Mouse (Mus musculus) intestine, embryonic 14.5 days (tissue): ENCODE measurements around the gene Ryr1. TPM values are rescaled to one million over a fixed set of nuclear protein-coding genes. Genes with fewer than 3 reads are reported as not detected.

Source experiments
- ATAC-seq: fragments of 200-750 bp; cut with Nextera tagmentation; replicated peaks from 2 replicates; pipeline ENCODE4 v1.8.0; 2017; ENCODE audit warnings: low read depth, moderate number of reproducible peaks, moderate TSS enrichment, moderate library complexity; ENCODE audit not compliant: low FRiP score, low TSS enrichment
- DNase-seq: peaks from one replicate; pipeline ENCODE4 v3.0.0-alpha.2; 2018; ENCODE audit warnings: low spot score
- H3K27ac ChIP-seq: fragments of 300-500 bp; sonication (generic); 2 replicates; pipeline ENCODE4 v1.5.1; 2014; ENCODE audit warnings: low read depth, mild to moderate bottlenecking, control low read depth
- H3K27me3 ChIP-seq: fragments of 300-500 bp; sonication (generic); replicated peaks from 2 replicates; pipeline ENCODE4 v1.6.1; 2014; ENCODE audit warnings: low read length, control low read depth; ENCODE audit not compliant: control insufficient read depth, insufficient read depth
- H3K36me3 ChIP-seq: fragments of 300-500 bp; sonication (generic); 2 replicates; pipeline ENCODE4 v1.6.1; 2014; ENCODE audit warnings: low read length, control low read depth; ENCODE audit not compliant: control insufficient read depth, insufficient read depth
- H3K4me1 ChIP-seq: fragments of 300-500 bp; sonication (generic); replicated peaks from 2 replicates; pipeline ENCODE4 v1.6.1; 2014; ENCODE audit warnings: low read length, control low read depth, mixed read lengths; ENCODE audit not compliant: control insufficient read depth, insufficient read depth
- H3K4me2 ChIP-seq: fragments of 300-500 bp; sonication (generic); 2 replicates; pipeline ENCODE4 v1.6.1; 2014; ENCODE audit warnings: low read length
- H3K4me3 ChIP-seq: fragments of 300-500 bp; sonication (generic); 2 replicates; pipeline ENCODE4 v1.5.1; 2014; ENCODE audit warnings: low read depth, low read length, control low read depth, mixed read lengths
- H3K9ac ChIP-seq: fragments of 300-500 bp; sonication (generic); 2 replicates; pipeline ENCODE4 v1.6.1; 2014; ENCODE audit warnings: mild to moderate bottlenecking, low read length
- H3K9me3 ChIP-seq: fragments of 300-500 bp; sonication (generic); 2 replicates; pipeline ENCODE4 v1.6.1; 2016; ENCODE audit warnings: low read length, control low read depth; ENCODE audit not compliant: control insufficient read depth
- WGBS: fragments of 180-500 bp; shearing (Covaris S2); extraction: QIAGEN DNeasy Blood & Tissue Kit; methylation state at CpG from one replicate; pipeline ENCODE4 v1.1.7; 2014; 5-methylcytosine and 5-hydroxymethylcytosine counted together
- polyA plus RNA-seq: library from polyadenylated mRNA; unstranded; fragments of >200 nt; fragmentation: Nextera tagmentation; extraction: Ambion mirVana; gene quantifications from 2 replicates; pipeline ENCODE4 v1.2.1, GENCODE M21; 2014

The Ryr1 gene
- polyA plus RNA-seq, 1 experiment from 2014 or later, result 0.80 TPM

DNA sequence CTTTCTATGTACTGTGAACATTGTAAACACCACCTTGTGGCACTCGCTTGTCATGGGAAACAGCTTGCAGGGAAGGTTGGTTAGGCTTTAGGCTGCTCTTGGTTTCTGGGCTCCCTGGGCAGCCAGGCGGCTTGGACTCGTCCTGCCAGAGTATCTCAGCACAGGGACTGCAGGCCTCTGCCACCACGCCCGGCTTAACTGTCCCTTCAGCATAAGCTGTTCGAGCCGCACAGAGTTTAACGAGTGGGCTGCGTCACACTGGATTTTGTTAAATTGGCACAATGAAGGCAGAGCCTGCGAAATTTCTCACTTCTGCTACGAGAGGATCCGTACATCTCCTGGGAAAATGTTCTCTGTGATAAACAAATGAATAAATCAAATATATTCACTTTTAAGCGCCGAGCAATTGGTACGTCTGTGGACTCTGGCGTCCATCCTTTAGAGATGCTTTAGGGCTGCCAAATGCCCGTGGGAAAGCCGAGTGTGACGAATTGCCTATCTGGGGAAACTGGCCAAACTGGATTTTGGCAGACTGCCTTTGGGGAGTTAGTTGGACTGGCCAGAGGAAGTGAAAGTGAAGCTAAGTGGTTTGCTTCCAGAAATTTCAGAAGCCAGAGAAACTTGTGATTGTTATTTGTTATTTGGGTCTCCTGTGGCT lies 81.8 kb downstream of the Ryr1 start:
- DNase-seq (peak; percentile 85), ATAC-seq (0 out of 2 replicates have a peak, but pooled peaks have one; percentile 24)
- Histone ChIP-seq H3K36me3 (no peaks in the 10 kb centered on the region), H3K9ac (no peak overlapping the region), H3K9me3 (peaks cover 1% of the 10 kb centered on the region; the same call in 1 of the 2 replicates), H3K27ac (peak overlapping the region; percentile 39), H3K4me1 (peaks cover 26% of the 10 kb centered on the region), H3K4me3 (no peak overlapping the region), H3K4me2 (peak overlapping the region; percentile 33), H3K27me3 (no peaks in the 10 kb centered on the region)
- WGBS, result 30% methylated on average over 19 of the region's 19 CpGs

- Histone ChIP-seq H3K9ac (no peak overlapping the region), H3K4me2 (peak overlapping the region; percentile 67; the same call in 1 of the 2 replicates), H3K4me3 (no peak overlapping the region), H3K9me3 (no peaks in the 10 kb centered on the region), H3K36me3 (no peaks in the 10 kb centered on the region), H3K27ac (no peak overlapping the region), H3K4me1 (peaks cover 21% of the 10 kb centered on the region), H3K27me3 (no peaks in the 10 kb centered on the region)
- DNase-seq (no peak), ATAC-seq (no peak)
- WGBS, result 84% methylated on average over 5 of the region's 5 CpGs
Measured at GRCm38 (mm10) chr7:29041194-29041593, 83.8 kb downstream of the Ryr1 start.

GRCm38 (mm10) chr7:29039985-29040661 lies 84.9 kb downstream of the Ryr1 start:
- no peaks in the 10 kb centered on the region for H3K9me3 ChIP-seq
- H3K36me3 ChIP-seq, result no peaks in the 10 kb centered on the region
- no peaks in the 10 kb centered on the region for H3K27me3 ChIP-seq
- H3K4me1 ChIP-seq, result peaks cover 20% of the 10 kb centered on the region
- peak; percentile 26 for ATAC-seq
- peak overlapping the region; percentile 67 for H3K4me2 ChIP-seq
- peak overlapping the region; percentile 45 for H3K9ac ChIP-seq
- under 1% methylated on average over 26 of the region's 26 CpGs for WGBS
- peak; percentile 81 for DNase-seq
- peak overlapping the region; percentile 43 for H3K27ac ChIP-seq
- peak overlapping the region; percentile 43 for H3K4me3 ChIP-seq

DNA sequence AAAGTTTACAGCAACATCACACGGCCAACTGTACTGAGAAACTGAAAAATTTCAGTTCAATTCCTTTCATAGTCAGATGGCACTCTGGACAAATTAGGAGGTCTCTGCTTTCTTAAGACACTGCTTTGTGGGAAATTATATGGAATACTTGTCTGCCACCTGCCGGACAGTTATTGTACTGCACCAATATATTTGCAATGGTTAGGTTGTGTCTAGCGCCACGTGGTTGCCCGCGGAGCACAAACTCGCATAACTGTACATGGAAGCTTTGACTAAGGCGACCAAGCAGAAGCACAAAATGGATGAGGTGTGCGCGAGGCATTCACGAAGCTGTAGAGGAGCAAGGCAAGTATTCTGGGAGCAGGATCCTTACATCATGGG lies 85.4 kb downstream of the Ryr1 start:
- ATAC-seq, result peak; percentile 51
- Histone ChIP-seq H3K9ac (peak overlapping the region; percentile 45), H3K4me2 (peak overlapping the region; percentile 67), H3K4me1 (peaks cover 20% of the 10 kb centered on the region), H3K9me3 (no peaks in the 10 kb centered on the region), H3K36me3 (no peaks in the 10 kb centered on the region), H3K4me3 (peak overlapping the region; percentile 43), H3K27ac (peak overlapping the region; percentile 43; the same call in 1 of the 2 replicates), H3K27me3 (no peaks in the 10 kb centered on the region)
- DNase-seq, result peak; percentile 98
- WGBS, result 1% methylated on average over 11 of the region's 11 CpGs

DNA sequence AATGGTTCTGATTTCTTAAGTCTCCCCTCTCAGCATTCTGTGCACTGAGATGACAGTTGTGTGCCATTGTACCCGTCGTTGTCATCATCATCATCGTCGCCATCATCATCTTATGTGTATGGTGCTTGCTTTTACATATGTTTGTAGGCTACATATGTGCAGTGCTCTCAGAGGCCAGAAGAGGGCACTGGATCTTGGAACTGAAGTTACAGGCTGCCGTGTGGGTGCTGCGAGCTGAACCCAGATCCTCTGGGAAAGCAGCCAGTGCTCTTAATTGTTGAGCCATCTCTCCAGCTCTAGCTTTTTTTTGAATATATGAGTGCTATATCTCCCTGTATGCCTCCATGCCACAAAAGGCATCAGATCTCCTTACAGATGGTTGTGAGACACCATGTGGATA lies 87.7 kb downstream of the Ryr1 start:
- no peaks in the 10 kb centered on the region for H3K27me3 ChIP-seq
- no peak overlapping the region for H3K4me2 ChIP-seq
- 0 out of 2 replicates have a peak, but pooled peaks cover 8% of the 10 kb centered on the region for H3K4me1 ChIP-seq
- H3K9me3 ChIP-seq, result no peaks in the 10 kb centered on the region
- H3K36me3 ChIP-seq, result no peaks in the 10 kb centered on the region
- WGBS, result 86% methylated on average over 6 of the region's 6 CpGs
- H3K4me3 ChIP-seq, result no peak overlapping the region
- ATAC-seq, result no peak
- H3K27ac ChIP-seq, result no peak overlapping the region
- no peak overlapping the region for H3K9ac ChIP-seq
- no peak for DNase-seq

DNA sequence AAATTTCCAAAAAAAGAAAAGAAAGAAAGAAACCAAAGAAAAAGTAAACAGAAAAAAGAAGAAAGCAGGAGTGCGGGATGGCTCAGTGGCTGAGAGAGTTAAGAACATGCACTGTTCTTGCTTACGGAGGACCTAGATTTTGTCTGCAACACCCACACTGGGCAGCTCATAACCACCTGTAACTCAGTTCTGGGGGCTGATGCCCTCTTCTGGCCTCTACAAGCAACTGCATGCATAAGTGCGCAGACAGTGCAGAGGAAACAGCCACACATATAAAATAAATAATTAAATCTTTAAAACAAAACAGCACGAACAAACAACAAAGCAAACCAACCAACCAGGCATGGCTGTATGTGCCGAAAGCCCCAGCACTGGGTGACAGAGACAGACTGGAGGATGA lies 92.3 kb downstream of the Ryr1 start:
- no peak overlapping the region for H3K9ac ChIP-seq
- DNase-seq (no peak), ATAC-seq (no peak)
- no peak overlapping the region for H3K4me3 ChIP-seq
- no peak overlapping the region for H3K4me2 ChIP-seq
- 85% methylated on average over 5 of the region's 5 CpGs for WGBS
- no peaks in the 10 kb centered on the region for H3K27me3 ChIP-seq
- no peaks in the 10 kb centered on the region for H3K4me1 ChIP-seq
- H3K9me3 ChIP-seq, result no peaks in the 10 kb centered on the region
- H3K36me3 ChIP-seq, result no peaks in the 10 kb centered on the region
- H3K27ac ChIP-seq, result no peak overlapping the region

GRCm38 (mm10) chr7:29031641-29032040 lies 93.3 kb downstream of the Ryr1 start:
- H3K36me3 ChIP-seq, result no peaks in the 10 kb centered on the region
- no peaks in the 10 kb centered on the region for H3K27me3 ChIP-seq
- ATAC-seq (no peak), DNase-seq (no peak)
- H3K4me1 ChIP-seq, result no peaks in the 10 kb centered on the region
- H3K27ac ChIP-seq, result no peak overlapping the region
- no peak overlapping the region for H3K4me3 ChIP-seq
- no peak overlapping the region for H3K4me2 ChIP-seq
- no peaks in the 10 kb centered on the region for H3K9me3 ChIP-seq
- WGBS, result 68% methylated on average over 10 of the region's 10 CpGs
- no peak overlapping the region for H3K9ac ChIP-seq

GRCm38 (mm10) chr7:29029690-29030656 lies 95.0 kb downstream of the Ryr1 start:
- WGBS, result 87% methylated on average over 14 of the region's 14 CpGs
- H3K27me3 ChIP-seq, result no peaks in the 10 kb centered on the region
- no peaks in the 10 kb centered on the region for H3K36me3 ChIP-seq
- DNase-seq (no peak), ATAC-seq (no peak)
- H3K4me1 ChIP-seq, result no peaks in the 10 kb centered on the region
- H3K4me2 ChIP-seq, result no peak overlapping the region
- H3K27ac ChIP-seq, result no peak overlapping the region
- no peak overlapping the region for H3K4me3 ChIP-seq
- no peaks in the 10 kb centered on the region for H3K9me3 ChIP-seq
- no peak overlapping the region for H3K9ac ChIP-seq
